Mouse (Mus musculus): Measurements from ENCODE around the gene Gpr1.

GRCm38 (mm10) chr1:63227241-63227640, 12.9 kb upstream of the Gpr1 start:
- no peak for TF ChIP-seq POLR2A (IDR thresholded peaks at IDR 0.05; ENCODE audit: insufficient read depth, low read length)
- TF ChIP-seq CTCF (IDR thresholded peaks at IDR 0.05; ENCODE audit: low read depth, low read length) = no peak
- TF ChIP-seq EP300 (IDR thresholded peaks at IDR 0.05; ENCODE audit: insufficient read depth, low read depth, low read length) = no peak

Data from ES-Bruce4 (cell line).